Mouse (Mus musculus) forebrain, embryonic 11.5 days (tissue): ENCODE data around the gene Wnt1. TPM values are rescaled to one million over a fixed set of nuclear protein-coding genes. Genes with fewer than 3 reads are reported as not detected.

Experiments
- ATAC-seq: fragments of 200-750 bp; cut with Nextera tagmentation; replicated peaks from 2 replicates; pipeline ENCODE4 v1.8.0; 2017; ENCODE audit warnings: moderate TSS enrichment; ENCODE audit not compliant: low FRiP score
- DNase-seq: peaks from one replicate; pipeline ENCODE4 v3.0.0-alpha.2; 2017; ENCODE audit warnings: low spot score
- H3K27ac ChIP-seq: fragments of 300-500 bp; sonication (generic); 2 replicates; pipeline ENCODE4 v1.5.1; 2014; ENCODE audit warnings: low read depth, low read length
- H3K27me3 ChIP-seq: fragments of 300-500 bp; sonication (generic); 2 replicates; pipeline ENCODE4 v1.6.1; 2014; ENCODE audit warnings: mild to moderate bottlenecking, low read length, mixed read lengths; ENCODE audit not compliant: control insufficient read depth, insufficient read depth
- H3K36me3 ChIP-seq: fragments of 300-500 bp; sonication (generic); 2 replicates; pipeline ENCODE4 v1.6.1; 2014; ENCODE audit warnings: mild to moderate bottlenecking, low read length, moderate library complexity, mixed read lengths; ENCODE audit not compliant: control insufficient read depth, insufficient read depth
- H3K4me1 ChIP-seq: fragments of 300-500 bp; sonication (generic); replicated peaks from 2 replicates; pipeline ENCODE4 v1.6.1; 2014; ENCODE audit warnings: low read length, mixed read lengths; ENCODE audit not compliant: control insufficient read depth, insufficient read depth
- H3K4me2 ChIP-seq: fragments of 300-500 bp; sonication (generic); 2 replicates; pipeline ENCODE4 v1.6.1; 2014; ENCODE audit warnings: low read depth, mild to moderate bottlenecking, low read length, moderate library complexity, mixed read lengths; ENCODE audit not compliant: severe bottlenecking
- H3K4me3 ChIP-seq: fragments of 300-500 bp; sonication (generic); 2 replicates; pipeline ENCODE4 v1.5.1; 2014; ENCODE audit warnings: low read depth, low read length
- H3K9ac ChIP-seq: fragments of 300-500 bp; sonication (generic); 2 replicates; pipeline ENCODE4 v1.6.1; 2014; ENCODE audit warnings: low read length
- H3K9me3 ChIP-seq: fragments of 300-500 bp; sonication (generic); 2 replicates; pipeline ENCODE4 v1.6.1; 2016; ENCODE audit warnings: low read length, mixed read lengths; ENCODE audit not compliant: control insufficient read depth
- WGBS: fragments of 180-500 bp; shearing (Covaris S2); extraction: QIAGEN DNeasy Blood & Tissue Kit; methylation state at CpG from one replicate; pipeline ENCODE4 v1.1.7; 2014; 5-methylcytosine and 5-hydroxymethylcytosine counted together
- polyA plus RNA-seq: library from polyadenylated mRNA; unstranded; fragments of >200 nt; fragmentation: Nextera tagmentation; extraction: Ambion mirVana; gene quantifications from 2 replicates; pipeline ENCODE4 v1.2.1, GENCODE M21; 2014

The Wnt1 gene
- polyA plus RNA-seq, 1 experiment from 2014 or later = 0.68 TPM

DNA sequence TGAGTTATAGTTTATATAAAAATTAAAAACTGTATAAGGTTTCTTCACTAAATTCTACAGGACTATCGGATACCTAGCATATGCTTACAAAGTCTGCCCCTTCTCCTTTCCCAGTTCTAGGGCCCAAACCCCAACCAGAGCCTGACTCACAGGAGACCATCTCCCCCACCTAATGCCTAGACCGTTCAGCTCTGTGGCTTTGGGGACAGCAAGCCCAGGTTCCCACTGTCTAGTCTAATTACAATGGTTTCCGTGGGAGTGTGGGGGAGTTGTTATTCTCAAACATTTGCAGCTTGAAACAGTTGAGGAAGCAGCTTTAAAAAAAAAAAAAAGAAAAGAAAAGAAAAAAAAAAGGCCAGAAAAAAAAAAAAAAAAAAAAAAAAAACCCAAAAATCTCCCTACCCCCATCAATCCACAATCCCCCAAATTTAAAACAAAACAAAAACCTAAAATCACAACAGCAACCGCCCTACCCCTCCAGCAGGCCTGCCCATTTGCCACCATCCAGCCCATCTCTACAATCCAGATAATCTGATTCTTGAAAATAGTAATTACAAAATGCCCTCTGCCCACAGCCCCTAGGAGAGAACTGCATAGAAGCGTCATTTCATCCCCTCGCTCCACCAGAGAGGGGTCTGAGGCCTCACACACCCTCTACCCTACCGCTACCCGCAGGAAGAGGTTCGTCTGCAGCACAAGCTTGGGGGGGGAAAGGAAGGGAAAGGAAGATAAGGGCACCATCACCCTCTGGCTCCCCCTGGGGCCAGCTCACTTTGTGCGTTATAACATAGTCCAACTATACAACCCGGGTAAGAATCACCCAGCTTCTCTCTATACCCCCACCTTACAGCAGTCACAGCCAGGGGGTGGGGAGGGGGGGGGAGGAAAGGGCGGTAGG lies 42.8 kb downstream of the Wnt1 start:
- ATAC-seq = no peak
- Histone ChIP-seq H3K9me3 (no peaks in the 10 kb centered on the region), H3K27me3 (no peaks in the 10 kb centered on the region), H3K4me2 (no peak overlapping the region; the same call in 1 of the 2 replicates), H3K4me1 (peaks cover 1% of the 10 kb centered on the region; the same call in 1 of the 2 replicates), H3K27ac (0 out of 2 replicates have a peak overlapping the region, but pooled peaks have one; percentile 38), H3K4me3 (no peak overlapping the region), H3K9ac (no peak overlapping the region), H3K36me3 (peaks cover 21% of the 10 kb centered on the region)
- peak; percentile 52 for DNase-seq
- 69% methylated on average over 12 of the region's 12 CpGs for WGBS

DNA sequence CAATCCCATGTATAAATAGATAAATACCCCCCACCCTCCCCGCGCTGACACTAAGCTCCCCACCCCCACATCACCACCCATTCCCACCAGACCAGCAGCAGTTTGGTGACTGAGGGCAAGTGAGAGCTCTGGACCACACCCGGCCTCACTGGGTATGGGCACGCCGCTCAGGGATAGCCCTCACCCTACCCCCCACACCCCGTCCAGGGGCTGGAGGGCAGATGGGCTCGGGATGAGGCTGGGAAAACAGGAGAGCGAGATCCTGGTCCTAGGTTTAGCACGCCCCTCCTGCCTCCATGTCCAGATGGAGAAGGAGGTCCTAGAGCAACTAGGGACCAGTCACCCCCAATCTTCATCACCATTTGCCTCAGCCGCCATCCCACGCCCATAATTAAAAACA lies 43.6 kb downstream of the Wnt1 start:
- 93% methylated on average over 11 of the region's 11 CpGs for WGBS
- ATAC-seq (no peak), DNase-seq (peak; percentile 53)
- Histone ChIP-seq H3K9ac (no peak overlapping the region), H3K27me3 (no peaks in the 10 kb centered on the region), H3K4me2 (no peak overlapping the region), H3K27ac (no peak overlapping the region), H3K4me1 (peaks cover 1% of the 10 kb centered on the region; the same call in 1 of the 2 replicates), H3K9me3 (no peaks in the 10 kb centered on the region), H3K4me3 (no peak overlapping the region), H3K36me3 (peaks cover 22% of the 10 kb centered on the region)

DNA sequence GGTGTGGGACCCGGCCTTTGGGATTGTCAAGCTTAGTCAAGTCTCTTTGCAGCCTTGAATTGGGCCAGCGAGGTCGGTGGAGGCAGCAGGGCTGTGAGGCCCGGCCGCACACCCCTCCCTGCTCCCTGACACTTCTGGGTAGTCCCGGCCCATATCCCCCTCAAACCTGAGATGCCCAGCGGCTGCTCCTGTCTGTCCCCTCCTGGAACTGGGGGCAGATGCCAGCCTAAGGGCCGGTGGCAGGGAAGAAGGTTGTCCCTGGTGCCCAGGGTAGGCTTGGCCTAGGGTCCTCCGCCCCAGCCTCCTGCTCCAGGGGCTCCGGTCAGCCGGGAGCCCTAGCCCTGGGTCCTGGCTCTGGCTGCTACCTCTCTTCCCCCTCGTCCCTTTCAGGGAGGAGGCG lies 44.4 kb downstream of the Wnt1 start:
- DNase-seq (peak; percentile 50), ATAC-seq (no peak)
- Histone ChIP-seq H3K9ac (no peak overlapping the region), H3K27ac (no peak overlapping the region), H3K4me2 (no peak overlapping the region), H3K36me3 (peaks cover 22% of the 10 kb centered on the region), H3K27me3 (no peaks in the 10 kb centered on the region), H3K4me1 (peaks cover 1% of the 10 kb centered on the region; the same call in 1 of the 2 replicates), H3K4me3 (no peak overlapping the region), H3K9me3 (no peaks in the 10 kb centered on the region)
- 87% methylated on average over 13 of the region's 13 CpGs for WGBS

GRCm38 (mm10) chr15:98835291-98835690 lies 45.6 kb downstream of the Wnt1 start:
- no peak overlapping the region for H3K27ac ChIP-seq
- peaks cover 31% of the 10 kb centered on the region for H3K36me3 ChIP-seq
- DNase-seq (no peak), ATAC-seq (no peak)
- H3K4me1 ChIP-seq = no peaks in the 10 kb centered on the region
- H3K27me3 ChIP-seq = no peaks in the 10 kb centered on the region
- no peak overlapping the region for H3K4me2 ChIP-seq
- WGBS = 93% methylated on average over 14 of the region's 14 CpGs
- no peak overlapping the region for H3K9ac ChIP-seq
- no peaks in the 10 kb centered on the region for H3K9me3 ChIP-seq
- H3K4me3 ChIP-seq = no peak overlapping the region

- Histone ChIP-seq H3K4me3 (no peak overlapping the region), H3K9ac (no peak overlapping the region), H3K36me3 (peaks cover 37% of the 10 kb centered on the region), H3K4me1 (no peaks in the 10 kb centered on the region), H3K27ac (no peak overlapping the region), H3K27me3 (no peaks in the 10 kb centered on the region), H3K9me3 (no peaks in the 10 kb centered on the region), H3K4me2 (no peak overlapping the region)
- ATAC-seq = no peak
- no peak for DNase-seq
- WGBS = 95% methylated on average over 21 of the region's 21 CpGs
Measured at GRCm38 (mm10) chr15:98837006-98837742, 47.5 kb downstream of the Wnt1 start.

DNA sequence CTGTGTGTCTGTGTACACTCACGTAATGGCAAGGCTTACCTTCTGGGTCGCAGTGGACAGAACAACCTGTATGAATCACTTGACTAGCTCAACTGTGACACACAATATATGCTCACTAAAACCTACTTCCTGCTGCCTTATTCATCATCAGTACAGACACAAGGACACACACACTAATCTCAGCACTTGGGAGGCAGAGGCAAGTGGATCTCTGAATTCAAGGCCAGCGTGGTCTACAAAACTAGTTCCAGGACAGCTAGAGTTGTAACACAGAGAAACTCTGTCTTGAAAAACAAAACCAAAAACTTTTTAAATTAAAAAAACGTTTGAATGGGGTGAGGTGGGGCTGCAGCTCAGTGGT lies 48.1 kb downstream of the Wnt1 start:
- peaks cover 40% of the 10 kb centered on the region for H3K36me3 ChIP-seq

DNA sequence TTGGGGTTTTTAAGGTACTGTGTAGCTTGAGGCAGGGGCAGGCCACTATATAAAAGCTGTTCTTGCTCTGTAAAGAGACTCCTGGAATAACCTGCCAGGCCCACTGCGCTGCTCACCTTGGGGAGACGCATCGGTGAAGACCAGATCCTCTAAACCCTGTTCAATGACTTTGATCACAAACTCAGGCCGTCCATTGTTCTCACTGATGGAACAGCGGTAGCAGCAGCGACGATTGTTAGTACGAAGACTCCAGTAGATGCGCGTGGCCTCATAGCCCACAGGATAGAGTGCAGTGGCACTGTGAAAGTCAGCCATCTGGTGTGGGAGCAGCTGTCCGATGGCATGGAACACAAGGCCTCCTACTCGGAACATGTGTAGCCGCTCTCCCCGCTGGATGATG lies 49.5 kb downstream of the Wnt1 start:
- no peaks in the 10 kb centered on the region for H3K4me1 ChIP-seq
- WGBS = 95% methylated on average over 14 of the region's 14 CpGs
- H3K27me3 ChIP-seq = no peaks in the 10 kb centered on the region
- ATAC-seq (no peak), DNase-seq (no peak)
- no peak overlapping the region for H3K27ac ChIP-seq
- peaks cover 48% of the 10 kb centered on the region for H3K36me3 ChIP-seq
- H3K4me3 ChIP-seq = no peak overlapping the region
- H3K9ac ChIP-seq = no peak overlapping the region
- H3K4me2 ChIP-seq = no peak overlapping the region
- no peaks in the 10 kb centered on the region for H3K9me3 ChIP-seq

More for the DNA sequence above, 48.1 kb downstream of the Wnt1 start:
- Histone ChIP-seq H3K9ac (no peak overlapping the region), H3K4me2 (no peak overlapping the region), H3K27me3 (no peaks in the 10 kb centered on the region), H3K4me1 (no peaks in the 10 kb centered on the region), H3K4me3 (no peak overlapping the region), H3K27ac (no peak overlapping the region), H3K9me3 (no peaks in the 10 kb centered on the region)
- 75% methylated on average over 4 of the region's 4 CpGs for WGBS
- no peak for ATAC-seq
- DNase-seq = no peak

DNA sequence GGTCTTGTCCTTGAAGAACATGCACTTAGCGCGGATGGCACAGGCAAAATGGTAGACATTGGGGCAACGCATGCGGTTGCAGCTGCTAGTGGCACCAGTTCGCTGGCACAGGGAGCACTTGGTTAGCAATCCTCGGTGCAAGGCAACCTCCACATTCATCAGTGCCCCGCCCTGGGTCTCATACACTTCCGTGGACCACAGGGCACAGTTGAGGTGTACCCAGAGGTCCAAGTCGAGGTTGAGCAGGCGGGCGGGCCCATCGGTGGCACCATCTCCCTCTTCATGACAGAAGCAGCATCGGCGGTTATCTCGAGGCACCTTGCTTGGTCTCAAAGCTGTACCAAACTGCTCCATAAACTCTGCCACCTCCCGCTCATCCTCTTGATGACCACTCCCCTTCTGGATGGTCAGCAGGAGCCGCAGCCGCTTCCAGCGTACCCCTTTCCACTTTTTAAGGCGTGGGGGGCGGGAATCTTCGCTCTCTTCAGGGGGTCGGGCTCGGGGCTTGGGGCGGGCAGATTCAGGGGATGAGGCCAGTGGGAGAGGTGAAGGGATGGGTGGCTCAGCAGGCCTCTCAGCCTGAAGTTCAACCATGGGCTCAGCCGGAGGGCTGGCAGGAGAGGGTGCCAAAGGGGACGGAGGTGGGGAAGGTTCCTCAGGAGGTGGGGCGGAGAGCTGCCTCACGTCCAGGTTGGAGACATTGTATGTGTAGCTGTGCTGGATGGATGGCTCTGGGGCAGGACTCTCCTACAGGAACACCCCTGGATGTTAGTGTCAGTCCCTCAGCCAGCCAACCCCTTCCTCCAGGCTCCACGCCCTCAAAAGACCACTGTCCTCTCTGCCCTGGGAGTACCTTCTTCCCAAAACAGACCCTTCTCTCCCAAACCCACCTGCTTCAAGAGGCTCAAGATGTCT lies 50.3 kb downstream of the Wnt1 start:
- peaks cover 52% of the 10 kb centered on the region for H3K36me3 ChIP-seq
- no peak overlapping the region for H3K27ac ChIP-seq
- ATAC-seq = no peak
- DNase-seq = no peak
- no peak overlapping the region for H3K4me3 ChIP-seq
- H3K4me1 ChIP-seq = no peaks in the 10 kb centered on the region
- no peak overlapping the region for H3K4me2 ChIP-seq
- 96% methylated on average over 30 of the region's 30 CpGs for WGBS
- no peak overlapping the region for H3K9ac ChIP-seq
- H3K9me3 ChIP-seq = no peaks in the 10 kb centered on the region
- H3K27me3 ChIP-seq = no peaks in the 10 kb centered on the region
